Mouse (Mus musculus) kidney, adult 11 months (tissue): ENCODE measurements around the gene Cpeb2.

Experiments
- DNase-seq: peaks from one replicate; pipeline ENCODE4 v3.0.0; 2022

The Cpeb2 gene

GRCm38 (mm10) chr5:43328579-43328978 lies 95.6 kb downstream of the Cpeb2 start:
- no peak for DNase-seq

- DNase-seq: no peak
These were observed 97.3 kb downstream of the Cpeb2 start for GRCm38 (mm10) chr5:43330260-43330659.

GRCm38 (mm10) chr5:43334469-43334868 lies 101.5 kb downstream of the Cpeb2 start:
- no peak for DNase-seq

DNA sequence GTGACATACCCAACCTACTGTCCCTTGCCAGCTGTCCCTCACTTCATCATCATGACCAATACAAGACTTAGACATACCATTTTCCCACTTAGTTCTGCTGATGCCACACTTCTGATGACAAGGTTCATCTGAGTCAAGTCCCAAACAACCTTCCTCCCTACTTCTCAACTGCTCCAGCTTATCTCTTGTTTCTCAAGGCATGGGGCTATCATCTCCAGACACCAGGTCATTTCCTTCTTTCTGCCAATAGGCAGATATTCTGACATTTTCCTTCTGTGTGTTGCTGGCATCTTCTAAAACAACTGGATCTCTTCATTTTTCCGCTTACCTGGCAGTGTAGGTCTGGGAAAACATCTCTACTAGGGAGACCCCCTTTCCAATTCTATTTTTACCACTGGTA lies 104.2 kb downstream of the Cpeb2 start:
- no peak for DNase-seq

- DNase-seq: no peak
These were observed 106.0 kb downstream of the Cpeb2 start for GRCm38 (mm10) chr5:43338771-43339475.
